Mouse (Mus musculus): ENCODE measurements at regions not wholly inside any gene's neighbourhood (a gene's known extent, or its start where the extent isn't known, plus 50 kb on each side); places are given as distances from the start of the nearest gene placed in this dataset.
A peak's percentile ranks its signal among the peaks of the same experiment; 100 is the strongest.

GRCm38 (mm10) chr13:59964981-59965380 lies 142.0 kb upstream of the Tut7 start:
- H3K9me3 ChIP-seq (ENCODE audit: control insufficient read depth, low read length): no peaks in the 10 kb centered on the region
- H3K4me3 ChIP-seq (ENCODE audit: low read depth, low read length): no peak overlapping the region
- peaks cover 9% of the 10 kb centered on the region; the same call in 1 of the 2 replicates for H3K27me3 ChIP-seq (ENCODE audit: control insufficient read depth, insufficient read depth, low read length)
- H3K36me3 ChIP-seq (ENCODE audit: control insufficient read depth, insufficient read depth, low read length): no peaks in the 10 kb centered on the region
- H3K9ac ChIP-seq (ENCODE audit: low read length): no peak overlapping the region
- ATAC-seq (ENCODE audit: low FRiP score) (no peak), DNase-seq (ENCODE audit: low spot score, missing footprints) (peak; percentile 71)
- H3K4me1 ChIP-seq (ENCODE audit: control insufficient read depth, insufficient read depth, low read length): peaks cover 5% of the 10 kb centered on the region
- no peak overlapping the region for H3K27ac ChIP-seq (ENCODE audit: low read depth, low read length)
- H3K4me2 ChIP-seq: no peak overlapping the region
- 90% methylated on average over 2 of the region's 2 CpGs for WGBS

- H3K4me3 ChIP-seq (ENCODE audit: low read depth, low read length): no peak overlapping the region
- WGBS: 84% methylated on average over 21 of the region's 21 CpGs
- H3K4me1 ChIP-seq (ENCODE audit: control insufficient read depth, insufficient read depth, low read length): no peaks in the 10 kb centered on the region
- no peaks in the 10 kb centered on the region for H3K9me3 ChIP-seq (ENCODE audit: control insufficient read depth, low read length)
- H3K27me3 ChIP-seq (ENCODE audit: control insufficient read depth, insufficient read depth, low read length): peaks cover under 1% of the 10 kb centered on the region; the same call in 1 of the 2 replicates
- no peaks in the 10 kb centered on the region for H3K36me3 ChIP-seq (ENCODE audit: control insufficient read depth, insufficient read depth, low read length)
- H3K4me2 ChIP-seq: no peak overlapping the region
- DNase-seq (ENCODE audit: low spot score, missing footprints) (peak; percentile 77), ATAC-seq (ENCODE audit: low FRiP score) (no peak)
- H3K9ac ChIP-seq (ENCODE audit: low read length): no peak overlapping the region
- H3K27ac ChIP-seq (ENCODE audit: low read depth, low read length): no peak overlapping the region
These were observed 140.0 kb upstream of the Tut7 start for GRCm38 (mm10) chr13:59962676-59963664.

GRCm38 (mm10) chr13:59956441-59956840 lies 133.5 kb upstream of the Tut7 start:
- Histone ChIP-seq H3K27me3 (ENCODE audit: control insufficient read depth, insufficient read depth, low read length) (no peaks in the 10 kb centered on the region), H3K27ac (ENCODE audit: low read depth, low read length) (no peak overlapping the region), H3K4me3 (ENCODE audit: low read depth, low read length) (no peak overlapping the region), H3K9ac (ENCODE audit: low read length) (no peak overlapping the region), H3K4me2 (no peak overlapping the region), H3K9me3 (ENCODE audit: control insufficient read depth, low read length) (no peaks in the 10 kb centered on the region), H3K36me3 (ENCODE audit: control insufficient read depth, insufficient read depth, low read length) (no peaks in the 10 kb centered on the region), H3K4me1 (ENCODE audit: control insufficient read depth, insufficient read depth, low read length) (no peaks in the 10 kb centered on the region)
- DNase-seq (ENCODE audit: low spot score, missing footprints) (peak; percentile 79), ATAC-seq (ENCODE audit: low FRiP score) (peak; percentile 90)
- 56% methylated on average over 2 of the region's 2 CpGs for WGBS

- no peak for DNase-seq (ENCODE audit: low spot score, missing footprints)
- Histone ChIP-seq H3K27me3 (ENCODE audit: control insufficient read depth, insufficient read depth, low read length) (no peaks in the 10 kb centered on the region), H3K9me3 (ENCODE audit: control insufficient read depth, low read length) (no peaks in the 10 kb centered on the region), H3K4me1 (ENCODE audit: control insufficient read depth, insufficient read depth, low read length) (no peaks in the 10 kb centered on the region), H3K4me2 (no peak overlapping the region), H3K36me3 (ENCODE audit: control insufficient read depth, insufficient read depth, low read length) (no peaks in the 10 kb centered on the region), H3K4me3 (ENCODE audit: low read depth, low read length) (no peak overlapping the region), H3K9ac (ENCODE audit: low read length) (no peak overlapping the region), H3K27ac (ENCODE audit: low read depth, low read length) (no peak overlapping the region)
- no peak for ATAC-seq (ENCODE audit: low FRiP score)
- WGBS: 65% methylated on average over 4 of the region's 4 CpGs
These were observed 129.9 kb upstream of the Tut7 start for GRCm38 (mm10) chr13:59952809-59953208.

- Histone ChIP-seq H3K36me3 (ENCODE audit: control insufficient read depth, insufficient read depth, low read length) (no peaks in the 10 kb centered on the region), H3K4me2 (no peak overlapping the region), H3K27me3 (ENCODE audit: control insufficient read depth, insufficient read depth, low read length) (no peaks in the 10 kb centered on the region), H3K27ac (ENCODE audit: low read depth, low read length) (no peak overlapping the region), H3K4me1 (ENCODE audit: control insufficient read depth, insufficient read depth, low read length) (no peaks in the 10 kb centered on the region), H3K9me3 (ENCODE audit: control insufficient read depth, low read length) (no peaks in the 10 kb centered on the region), H3K4me3 (ENCODE audit: low read depth, low read length) (no peak overlapping the region), H3K9ac (ENCODE audit: low read length) (no peak overlapping the region)
- WGBS: 71% methylated on average over 3 of the region's 3 CpGs
- ATAC-seq (ENCODE audit: low FRiP score) (no peak), DNase-seq (ENCODE audit: low spot score, missing footprints) (peak; percentile 62)
These were observed 129.2 kb upstream of the Tut7 start for GRCm38 (mm10) chr13:59952116-59952515.

- no peaks in the 10 kb centered on the region for H3K36me3 ChIP-seq (ENCODE audit: control insufficient read depth, insufficient read depth, low read length)
- H3K4me2 ChIP-seq: no peak overlapping the region
- H3K27me3 ChIP-seq (ENCODE audit: control insufficient read depth, insufficient read depth, low read length): no peaks in the 10 kb centered on the region
- H3K27ac ChIP-seq (ENCODE audit: low read depth, low read length): no peak overlapping the region
- ATAC-seq (ENCODE audit: low FRiP score): no peak
- DNase-seq (ENCODE audit: low spot score, missing footprints): peak; percentile 74
- no peak overlapping the region for H3K4me3 ChIP-seq (ENCODE audit: low read depth, low read length)
- WGBS: 93% methylated on average over 3 of the region's 3 CpGs
- H3K4me1 ChIP-seq (ENCODE audit: control insufficient read depth, insufficient read depth, low read length): no peaks in the 10 kb centered on the region
- H3K9me3 ChIP-seq (ENCODE audit: control insufficient read depth, low read length): no peaks in the 10 kb centered on the region
- no peak overlapping the region for H3K9ac ChIP-seq (ENCODE audit: low read length)
These were observed 127.3 kb upstream of the Tut7 start for GRCm38 (mm10) chr13:59950281-59950680.

GRCm38 (mm10) chr13:59949471-59949870 lies 126.5 kb upstream of the Tut7 start:
- H3K4me2 ChIP-seq: no peak overlapping the region
- no peak overlapping the region for H3K27ac ChIP-seq (ENCODE audit: low read depth, low read length)
- no peaks in the 10 kb centered on the region for H3K9me3 ChIP-seq (ENCODE audit: control insufficient read depth, low read length)
- H3K4me1 ChIP-seq (ENCODE audit: control insufficient read depth, insufficient read depth, low read length): no peaks in the 10 kb centered on the region
- DNase-seq (ENCODE audit: low spot score, missing footprints) (peak; percentile 77), ATAC-seq (ENCODE audit: low FRiP score) (no peak)
- no peaks in the 10 kb centered on the region for H3K36me3 ChIP-seq (ENCODE audit: control insufficient read depth, insufficient read depth, low read length)
- H3K9ac ChIP-seq (ENCODE audit: low read length): no peak overlapping the region
- 80% methylated on average over 6 of the region's 6 CpGs for whole genome bisulfite sequencing
- H3K27me3 ChIP-seq (ENCODE audit: control insufficient read depth, insufficient read depth, low read length): no peaks in the 10 kb centered on the region
- H3K4me3 ChIP-seq (ENCODE audit: low read depth, low read length): no peak overlapping the region

- DNase-seq (ENCODE audit: low spot score, missing footprints) (peak; percentile 39), ATAC-seq (ENCODE audit: low FRiP score) (no peak)
- H3K36me3 ChIP-seq (ENCODE audit: control insufficient read depth, insufficient read depth, low read length): no peaks in the 10 kb centered on the region
- no peak overlapping the region for H3K9ac ChIP-seq (ENCODE audit: low read length)
- H3K4me3 ChIP-seq (ENCODE audit: low read depth, low read length): no peak overlapping the region
- WGBS: 91% methylated on average over 15 of the region's 15 CpGs
- no peaks in the 10 kb centered on the region for H3K27me3 ChIP-seq (ENCODE audit: control insufficient read depth, insufficient read depth, low read length)
- no peak overlapping the region for H3K4me2 ChIP-seq
- no peaks in the 10 kb centered on the region for H3K4me1 ChIP-seq (ENCODE audit: control insufficient read depth, insufficient read depth, low read length)
- no peak overlapping the region for H3K27ac ChIP-seq (ENCODE audit: low read depth, low read length)
- no peaks in the 10 kb centered on the region for H3K9me3 ChIP-seq (ENCODE audit: control insufficient read depth, low read length)
These were observed 125.7 kb upstream of the Tut7 start for GRCm38 (mm10) chr13:59948496-59949138.

- Histone ChIP-seq H3K9ac (ENCODE audit: low read length) (no peak overlapping the region), H3K4me3 (ENCODE audit: low read depth, low read length) (no peak overlapping the region), H3K36me3 (ENCODE audit: control insufficient read depth, insufficient read depth, low read length) (no peaks in the 10 kb centered on the region), H3K4me2 (no peak overlapping the region), H3K4me1 (ENCODE audit: control insufficient read depth, insufficient read depth, low read length) (no peaks in the 10 kb centered on the region), H3K27me3 (ENCODE audit: control insufficient read depth, insufficient read depth, low read length) (no peaks in the 10 kb centered on the region), H3K27ac (ENCODE audit: low read depth, low read length) (no peak overlapping the region), H3K9me3 (ENCODE audit: control insufficient read depth, low read length) (no peaks in the 10 kb centered on the region)
- ATAC-seq (ENCODE audit: low FRiP score) (no peak), DNase-seq (ENCODE audit: low spot score, missing footprints) (peak; percentile 61)
- 80% methylated on average over 5 of the region's 5 CpGs for whole genome bisulfite sequencing
These were observed 124.5 kb upstream of the Tut7 start for GRCm38 (mm10) chr13:59947461-59947860.
